Mouse (Mus musculus): ENCODE measurements around the gene Iqsec1.

Iqsec1 gene

GRCm38 (mm10) chr6:90988648-90989317 lies at the start of gene Iqsec1:
TSS of gene Iqsec1 (minus strand) at chr6:90988685.
- peak; percentile 93 for DNase-seq

- DNase-seq: no peak
Measured at GRCm38 (mm10) chr6:91028256-91028655, 39.8 kb upstream of the Iqsec1 start.

GRCm38 (mm10) chr6:91020810-91021209 lies 32.3 kb upstream of the Iqsec1 start:
- DNase-seq: peak; percentile 30

- no peak for DNase-seq
Measured at GRCm38 (mm10) chr6:91016600-91017230, 28.2 kb upstream of the Iqsec1 start.

GRCm38 (mm10) chr6:91014198-91014958 lies 25.9 kb upstream of the Iqsec1 start:
- DNase-seq: no peak

- no peak for DNase-seq
Measured at GRCm38 (mm10) chr6:91012458-91012857, 24.0 kb upstream of the Iqsec1 start.

GRCm38 (mm10) chr6:91011568-91011967 lies 23.1 kb upstream of the Iqsec1 start:
- no peak for DNase-seq

GRCm38 (mm10) chr6:91008284-91008830 lies 19.9 kb upstream of the Iqsec1 start:
- no peak for DNase-seq

GRCm38 (mm10) chr6:91007207-91007606 lies 18.7 kb upstream of the Iqsec1 start:
- DNase-seq: no peak

GRCm38 (mm10) chr6:91004157-91004556 lies 15.7 kb upstream of the Iqsec1 start:
- no peak for DNase-seq

GRCm38 (mm10) chr6:91003310-91003995 lies 15.0 kb upstream of the Iqsec1 start:
- DNase-seq: no peak

GRCm38 (mm10) chr6:91001566-91001965 lies 13.1 kb upstream of the Iqsec1 start:
- DNase-seq: no peak

- DNase-seq: no peak
Measured at GRCm38 (mm10) chr6:91000819-91001525, 12.5 kb upstream of the Iqsec1 start.

GRCm38 (mm10) chr6:90999176-90999575 lies 10.7 kb upstream of the Iqsec1 start:
- no peak for DNase-seq

- no peak for DNase-seq
Measured at GRCm38 (mm10) chr6:90997025-90997424, 8.5 kb upstream of the Iqsec1 start.

GRCm38 (mm10) chr6:90996181-90996580 lies 7.7 kb upstream of the Iqsec1 start:
- no peak for DNase-seq

GRCm38 (mm10) chr6:90988299-90988625 lies 223 bp downstream of the Iqsec1 start:
- no peak for DNase-seq

- DNase-seq: peak; percentile 48
Measured at GRCm38 (mm10) chr6:90987561-90988298, 755 bp downstream of the Iqsec1 start.

GRCm38 (mm10) chr6:90984101-90984500 lies 4.4 kb downstream of the Iqsec1 start:
- no peak for DNase-seq

GRCm38 (mm10) chr6:90974279-90974678 lies 14.2 kb downstream of the Iqsec1 start:
- DNase-seq: no peak

GRCm38 (mm10) chr6:90969341-90969871 lies 19.1 kb downstream of the Iqsec1 start:
- no peak for DNase-seq
